Mouse (Mus musculus): Measurements from ENCODE around the gene Rmnd1. TPM values are rescaled to one million over a fixed set of nuclear protein-coding genes. Genes with fewer than 3 reads are reported as not detected.

The Rmnd1 gene
- total RNA-seq, 4 experiments from 2014 or later = 26.1 to 35.1 (median 30.8) TPM

DNA sequence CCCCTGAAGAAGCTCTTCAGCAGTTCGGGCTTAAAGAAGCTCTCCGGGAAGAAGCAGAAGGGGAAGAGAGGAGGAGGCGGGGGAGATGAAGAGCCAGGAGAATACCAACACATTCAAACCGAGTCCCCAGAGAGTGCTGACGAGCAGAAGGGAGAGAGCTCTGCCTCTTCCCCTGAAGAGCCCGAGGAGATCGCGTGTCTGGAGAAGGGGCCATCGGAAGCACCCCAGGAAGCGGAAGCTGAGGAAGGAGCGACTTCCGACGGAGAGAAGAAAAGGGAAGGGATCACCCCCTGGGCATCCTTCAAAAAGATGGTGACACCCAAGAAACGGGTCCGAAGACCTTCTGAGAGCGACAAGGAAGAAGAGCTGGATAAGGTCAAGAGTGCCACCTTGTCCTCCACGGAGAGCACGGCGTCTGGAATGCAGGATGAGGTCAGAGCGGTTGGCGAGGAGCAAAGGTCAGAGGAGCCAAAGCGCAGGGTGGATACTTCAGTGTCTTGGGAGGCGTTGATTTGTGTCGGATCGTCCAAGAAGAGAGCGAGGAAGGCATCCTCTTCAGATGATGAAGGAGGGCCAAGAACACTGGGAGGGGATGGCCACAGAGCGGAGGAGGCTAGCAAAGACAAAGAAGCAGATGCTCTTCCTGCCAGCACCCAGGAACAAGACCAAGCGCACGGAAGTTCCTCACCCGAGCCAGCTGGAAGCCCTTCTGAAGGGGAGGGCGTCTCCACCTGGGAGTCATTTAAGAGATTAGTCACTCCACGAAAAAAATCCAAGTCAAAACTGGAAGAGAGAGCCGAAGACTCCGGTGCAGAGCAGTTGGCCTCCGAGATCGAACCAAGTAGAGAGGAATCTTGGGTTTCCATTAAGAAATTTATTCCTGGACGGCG lies 77.6 kb downstream of the Rmnd1 start:
- peak in 1 of 2 experiments; percentile 33 for DNase-seq (ENCODE audit: low spot score in 2 of 2)

Other genes with a start within 250 kb of the Rmnd1 start
- 1 to 10 TPM; 5.5 to 8.5 (median 6.7) TPM for gene Akap12, start 166.0 kb downstream of the Rmnd1 start, total RNA-seq (2022)
- 1 to 10 TPM; 4.5 to 6.0 (median 5.2) TPM for gene Zbtb2, start 44.3 kb downstream of the Rmnd1 start, total RNA-seq (2022)
- 10 to 100 TPM; 14.1 to 16.1 (median 15.7) TPM for gene Armt1, start 79 bp upstream of the Rmnd1 start, total RNA-seq (2022)
- 1 to 10 TPM in 1 of 4 experiments, under 1 TPM in 3; 0.56 to 1.4 (median 0.62) TPM for gene Ccdc170, start 50.1 kb upstream of the Rmnd1 start, total RNA-seq (2022)
- 10 to 100 TPM; 30.6 to 39.3 (median 33.9) TPM for gene Esr1, start 179.2 kb upstream of the Rmnd1 start, total RNA-seq (2022)

All from gastrocnemius, adult 8-10 months (tissue).